Mouse (Mus musculus) layer of hippocampus, postnatal 25 days (tissue): Measurements from ENCODE around the gene Kcns3. TPM values are rescaled to one million over a fixed set of nuclear protein-coding genes. Genes with fewer than 3 reads are reported as not detected.

ENCODE experiments used
- DNase-seq, 2 experiments: peaks; one replicate each; pipeline ENCODE4 v3.0.0; 2022; ENCODE audit warnings: mixed read lengths in 2 of 2, low spot score in 1 of 2; ENCODE audit errors: extremely low spot score in 1 of 2
- total RNA-seq, 2 experiments: library from RNA; stranded (reverse); gene quantifications; 2 replicates each; pipeline ENCODE4 v1.2.3; 2021

The Kcns3 gene
- total RNA-seq = 10 to 100 TPM; 10.4 to 11.5 TPM

- DNase-seq = no peak
Measured at GRCm38 (mm10) chr12:11151015-11151414, at the start of gene Kcns3. Gene Kcns3 (minus strand): TSS chr12:11151056.

- no peak for DNase-seq
Measured at GRCm38 (mm10) chr12:11198551-11198950, 47.7 kb upstream of the Kcns3 start.

GRCm38 (mm10) chr12:11198026-11198425, 47.2 kb upstream of the Kcns3 start:
- no peak for DNase-seq

- DNase-seq = no peak
Measured at GRCm38 (mm10) chr12:11196830-11197229, 46.0 kb upstream of the Kcns3 start.

GRCm38 (mm10) chr12:11196142-11196597, 45.3 kb upstream of the Kcns3 start:
- DNase-seq = peak; percentile 67 to 83

- no peak for DNase-seq
Measured at GRCm38 (mm10) chr12:11195031-11195430, 44.2 kb upstream of the Kcns3 start.

GRCm38 (mm10) chr12:11178486-11179154, 27.8 kb upstream of the Kcns3 start:
- peak; percentile 84 to 98 for DNase-seq

- no peak for DNase-seq
Measured at GRCm38 (mm10) chr12:11177408-11178394, 26.8 kb upstream of the Kcns3 start.

- no peak for DNase-seq
Measured at GRCm38 (mm10) chr12:11158670-11159069, 7.8 kb upstream of the Kcns3 start.

- DNase-seq = no peak
Measured at GRCm38 (mm10) chr12:11155123-11155522, 4.3 kb upstream of the Kcns3 start.

- no peak for DNase-seq
Measured at GRCm38 (mm10) chr12:11153587-11153986, 2.7 kb upstream of the Kcns3 start.

- peak; percentile 8 to 24 for DNase-seq
Measured at GRCm38 (mm10) chr12:11150192-11150935, 492 bp downstream of the Kcns3 start.

- DNase-seq = peak; percentile 31 to 34
Measured at GRCm38 (mm10) chr12:11149421-11150191, 1.2 kb downstream of the Kcns3 start.

GRCm38 (mm10) chr12:11149121-11149420, 1.8 kb downstream of the Kcns3 start:
- DNase-seq = no peak

GRCm38 (mm10) chr12:11144894-11145293, 6.0 kb downstream of the Kcns3 start:
- DNase-seq = no peak

- DNase-seq = no peak
Measured at GRCm38 (mm10) chr12:11132418-11132817, 18.4 kb downstream of the Kcns3 start.

GRCm38 (mm10) chr12:11129188-11129587, 21.7 kb downstream of the Kcns3 start:
- DNase-seq = no peak

GRCm38 (mm10) chr12:11126186-11126759, 24.6 kb downstream of the Kcns3 start:
- no peak for DNase-seq

GRCm38 (mm10) chr12:11101565-11101964, 49.3 kb downstream of the Kcns3 start:
- no peak for DNase-seq
